Mouse (Mus musculus) pancreas, adult 10 weeks (tissue): Measurements from ENCODE around the gene Enho. TPM values are rescaled to one million over a fixed set of nuclear protein-coding genes. Genes with fewer than 3 reads are reported as not detected.

Source experiments
- polyA plus RNA-seq: library from polyadenylated mRNA; stranded (reverse); fragments of 350-450 nt; fragmentation: Illumina TruSeq; extraction: RNeasy Lipid Tissue Mini Kit (QIAGEN cat#74804); gene quantifications from one replicate; pipeline ENCODE4 v1.2.3, GENCODE M21; 2015; ENCODE audit warnings: low read depth, low replicate concordance; ENCODE audit not compliant: insufficient read depth

Gene Enho
- polyA plus RNA-seq: 5.9 TPM

DNA sequence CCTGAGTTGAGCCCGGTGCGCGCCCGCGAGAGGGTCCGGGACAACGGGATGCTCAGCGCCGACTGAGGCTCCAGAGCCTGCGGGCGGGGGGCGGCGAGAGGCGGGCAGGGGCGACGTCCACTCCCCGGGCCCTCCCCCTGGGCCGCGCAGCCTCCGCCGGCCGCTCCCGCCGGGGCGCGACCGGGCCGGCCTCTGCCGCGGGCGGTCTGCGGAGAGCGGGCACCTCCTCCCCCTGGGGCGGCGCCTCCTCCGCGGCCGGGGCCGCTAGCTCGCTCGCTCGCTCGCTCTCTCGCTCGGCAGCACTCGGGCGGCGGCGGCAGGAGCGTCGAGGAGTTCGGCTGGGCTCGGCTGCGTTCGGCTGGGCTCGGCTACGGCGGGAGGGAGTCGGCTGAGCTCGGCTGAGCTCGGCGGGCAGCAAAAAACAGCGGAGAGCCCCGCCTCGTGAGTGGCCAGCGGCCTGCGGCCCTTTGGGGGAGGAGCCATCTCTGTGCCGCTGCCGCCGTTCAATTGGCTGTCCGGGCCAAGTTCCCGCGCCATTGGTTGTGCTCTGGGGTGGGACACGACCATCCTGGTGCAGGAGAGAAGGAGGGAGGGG is at the start of gene Enho:
Enho (minus strand) TSS at position 412 of the 595 bp plus-strand sequence.

Other genes starting within 250 kb of the Enho start
- gene Kif24, start 175.4 kb downstream of the Enho start, polyA plus RNA-seq: not detected
- 5.1 TPM for gene Nudt2, start 175.2 kb downstream of the Enho start, polyA plus RNA-seq
- 1.4 TPM for gene AI464131, start 137.2 kb downstream of the Enho start, polyA plus RNA-seq
- gene 1110017D15Rik, start 123.0 kb downstream of the Enho start, polyA plus RNA-seq: not detected
- 8.8 TPM for gene Fam219a, start 70.8 kb downstream of the Enho start, polyA plus RNA-seq
- gene Dnaic1, start 70.5 kb downstream of the Enho start, polyA plus RNA-seq: 0.72 TPM
- 2.7 TPM for gene Cntfr, start 56.8 kb upstream of the Enho start, polyA plus RNA-seq
- 70.9 TPM for gene Il11ra1, start 59.7 kb upstream of the Enho start, polyA plus RNA-seq
- gene Rpp25l, start 73.2 kb upstream of the Enho start, polyA plus RNA-seq: 14.3 TPM
- 13.2 TPM for gene Dctn3, start 82.8 kb upstream of the Enho start, polyA plus RNA-seq
- gene Arid3c, start 90.8 kb upstream of the Enho start, polyA plus RNA-seq: not detected
- gene Galt, start 114.9 kb upstream of the Enho start, polyA plus RNA-seq: 16.1 TPM
- 12.5 TPM for gene Sigmar1, start 115.8 kb upstream of the Enho start, polyA plus RNA-seq
- 9.6 TPM for gene Ccl27a, start 133.9 kb upstream of the Enho start, polyA plus RNA-seq